Mouse (Mus musculus) heart, embryonic 10.5 days (tissue): Measurements from ENCODE around the gene Gse1. TPM values are rescaled to one million over a fixed set of nuclear protein-coding genes. Genes with fewer than 3 reads are reported as not detected.

Experiments
- DNase-seq: peaks from one replicate; pipeline ENCODE4 v3.0.0-alpha.2; 2017; ENCODE audit warnings: low spot score
- H3K27ac ChIP-seq: fragments of 300-500 bp; sonication (generic); 2 replicates; pipeline ENCODE4 v1.5.1; 2016; ENCODE audit warnings: mild to moderate bottlenecking
- H3K27me3 ChIP-seq: fragments of 300-500 bp; sonication (generic); 2 replicates; pipeline ENCODE4 v1.6.1; 2016; ENCODE audit warnings: mild to moderate bottlenecking; ENCODE audit not compliant: poor library complexity, insufficient read depth, severe bottlenecking
- H3K36me3 ChIP-seq: fragments of 300-500 bp; sonication (generic); 2 replicates; pipeline ENCODE4 v1.6.1; 2016; ENCODE audit warnings: mild to moderate bottlenecking, moderate library complexity
- H3K4me1 ChIP-seq: fragments of 300-500 bp; sonication (generic); 2 replicates; pipeline ENCODE4 v1.6.1; 2016; ENCODE audit warnings: mild to moderate bottlenecking
- H3K4me3 ChIP-seq: fragments of 300-500 bp; sonication (generic); 2 replicates; pipeline ENCODE4 v1.5.1; 2016; ENCODE audit warnings: mild to moderate bottlenecking, moderate library complexity
- H3K9me3 ChIP-seq: fragments of 300-500 bp; sonication (generic); 2 replicates; pipeline ENCODE4 v1.6.1; 2016; ENCODE audit warnings: mild to moderate bottlenecking, moderate library complexity
- WGBS: fragments of 180-500 bp; shearing (Covaris S2); methylation state at CpG from one replicate; pipeline ENCODE4 v1.1.7; 2016; 5-methylcytosine and 5-hydroxymethylcytosine counted together
- polyA plus RNA-seq: library from polyadenylated mRNA; unstranded; fragments of >200 nt; fragmentation: Nextera tagmentation; extraction: Ambion mirVana; gene quantifications from 2 replicates; pipeline ENCODE4 v1.2.1, GENCODE M21; 2016

The Gse1 gene
- polyA plus RNA-seq, 1 experiment from 2014 or later = 13.7 TPM

DNA sequence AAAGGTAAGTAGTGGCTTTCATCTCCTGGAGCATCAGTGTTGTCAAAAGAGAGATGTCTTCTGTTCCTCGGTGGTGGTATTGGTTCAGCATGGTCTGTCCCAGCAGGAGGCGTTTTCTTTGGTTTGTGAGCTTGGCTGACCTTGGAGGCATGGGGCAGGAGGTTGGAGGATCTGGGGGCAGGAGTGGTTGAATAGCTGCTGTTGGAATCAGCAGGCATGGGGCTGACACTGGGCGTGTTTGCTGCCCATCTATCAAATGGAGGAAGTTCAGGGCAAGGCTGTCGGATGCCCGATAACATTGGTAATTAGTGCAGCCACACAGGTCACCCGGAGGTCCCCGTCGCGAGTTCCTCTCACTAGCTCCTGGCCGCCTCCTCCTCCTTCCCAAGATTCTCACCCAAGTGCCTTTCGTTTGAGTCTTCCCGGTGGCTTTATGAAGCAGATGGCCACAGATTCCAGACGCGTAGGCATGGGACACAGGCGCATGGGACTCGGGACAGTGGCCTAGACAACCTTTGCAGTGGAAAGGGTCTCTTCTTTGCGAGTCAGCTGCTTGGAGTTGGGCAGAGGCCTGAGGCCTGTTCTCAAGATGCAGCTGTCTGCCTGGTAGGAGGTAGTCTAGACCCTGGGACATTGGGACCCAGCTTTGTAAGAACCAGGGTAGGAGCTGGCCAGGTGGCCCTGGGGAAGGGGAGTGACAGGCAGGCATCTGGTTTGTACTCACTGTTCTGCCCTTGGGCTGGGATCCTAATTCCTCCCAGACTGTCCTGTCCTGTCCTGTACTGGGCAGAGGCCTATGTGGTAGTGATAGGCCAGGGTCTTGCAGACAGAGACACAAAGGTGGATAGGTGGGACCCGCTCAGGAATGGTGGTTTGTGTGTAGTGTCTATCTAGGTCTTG, 2.7 kb downstream of the Gse1 start:
- peak overlapping the region; percentile 1; the same call in 1 of the 2 replicates for H3K27ac ChIP-seq

DNA sequence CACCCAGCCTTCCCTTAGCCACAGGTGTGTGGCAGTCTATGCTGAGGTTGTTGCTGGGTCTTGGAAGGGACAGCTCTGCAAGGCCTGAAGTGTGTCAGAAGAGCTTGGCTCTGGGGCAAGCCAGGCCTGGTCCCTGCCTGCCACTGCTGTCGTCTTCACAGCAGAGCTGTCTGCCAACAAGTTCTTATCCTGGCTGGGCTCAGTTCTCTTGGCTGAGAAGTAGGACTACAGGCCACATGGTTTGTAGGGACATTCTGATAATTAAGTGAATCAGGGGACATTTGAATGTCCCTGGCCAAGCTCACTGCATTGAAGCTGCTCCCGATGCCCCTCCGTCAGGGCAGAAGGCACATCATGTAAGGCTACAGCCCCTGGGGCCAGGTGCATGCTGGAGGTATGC, 3.6 kb downstream of the Gse1 start:
- no peak overlapping the region for H3K27ac ChIP-seq
- H3K36me3 ChIP-seq = peaks cover 11% of the 10 kb centered on the region; the same call in 1 of the 2 replicates
- 60% methylated on average over 3 of the region's 3 CpGs for WGBS
- H3K4me1 ChIP-seq = peaks cover 82% of the 10 kb centered on the region
- no peaks in the 10 kb centered on the region for H3K9me3 ChIP-seq
- peaks cover 57% of the 10 kb centered on the region for H3K27me3 ChIP-seq
- H3K4me3 ChIP-seq = peak overlapping the region; percentile 75; the same call in 1 of the 2 replicates
- DNase-seq = no peak

More for the DNA sequence above, 2.7 kb downstream of the Gse1 start:
- WGBS = 40% methylated on average over 18 of the region's 18 CpGs
- Histone ChIP-seq H3K36me3 (peaks cover 7% of the 10 kb centered on the region; the same call in 1 of the 2 replicates), H3K4me1 (peaks cover 91% of the 10 kb centered on the region), H3K9me3 (no peaks in the 10 kb centered on the region), H3K27me3 (peaks cover 63% of the 10 kb centered on the region), H3K4me3 (peak overlapping the region; percentile 75)
- DNase-seq = no peak

DNA sequence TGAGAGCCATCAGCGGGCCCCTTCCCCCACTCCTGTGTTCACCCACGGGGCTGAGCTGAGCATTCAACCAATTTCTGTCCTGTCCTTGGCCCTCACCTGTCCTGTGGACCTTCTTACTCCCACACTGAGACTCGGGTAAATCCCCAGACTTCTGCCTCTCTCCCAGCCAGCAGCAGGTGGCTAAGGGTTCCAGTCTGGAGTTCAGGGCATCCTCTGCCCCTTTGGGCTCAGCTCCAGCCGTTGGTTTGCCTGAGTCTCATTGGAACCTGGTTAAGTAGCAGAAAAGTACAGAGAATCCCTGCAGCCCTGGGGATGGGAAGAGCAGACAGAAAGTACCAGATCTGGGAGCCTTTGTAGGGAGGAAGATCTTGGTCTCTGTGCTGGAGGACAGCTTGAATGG, 4.1 kb downstream of the Gse1 start:
- Histone ChIP-seq H3K4me3 (peak overlapping the region; percentile 75), H3K9me3 (no peaks in the 10 kb centered on the region), H3K27ac (peak overlapping the region; percentile 30; the same call in 1 of the 2 replicates), H3K36me3 (peaks cover 12% of the 10 kb centered on the region; the same call in 1 of the 2 replicates), H3K27me3 (peaks cover 53% of the 10 kb centered on the region), H3K4me1 (peaks cover 78% of the 10 kb centered on the region)
- DNase-seq = no peak
- 49% methylated on average over 4 of the region's 4 CpGs for WGBS

DNA sequence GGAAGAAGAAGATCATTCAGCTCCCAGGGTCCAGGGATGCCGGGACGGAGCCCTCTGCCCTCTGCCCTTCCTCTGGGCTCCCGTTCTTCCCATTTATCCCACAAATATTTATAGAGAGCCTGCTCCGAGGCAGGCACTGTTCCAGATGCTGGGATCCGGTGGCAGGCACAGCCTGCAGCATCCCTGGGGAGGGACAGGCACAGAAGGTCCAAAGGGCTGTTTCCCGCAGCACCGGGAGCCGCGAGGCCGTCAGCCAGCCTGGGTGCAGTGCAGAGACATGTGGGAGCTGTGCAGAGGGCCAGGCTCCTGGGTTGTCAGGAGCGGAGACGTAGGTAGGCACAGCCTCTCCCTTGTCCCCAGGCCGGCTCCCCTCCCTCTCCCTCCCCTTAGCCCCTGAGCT, 4.7 kb downstream of the Gse1 start:
- peak overlapping the region; percentile 75 for H3K4me3 ChIP-seq
- DNase-seq = no peak
- peaks cover 18% of the 10 kb centered on the region for H3K36me3 ChIP-seq
- peaks cover 53% of the 10 kb centered on the region for H3K27me3 ChIP-seq
- peaks cover 76% of the 10 kb centered on the region for H3K4me1 ChIP-seq
- 52% methylated on average over 13 of the region's 13 CpGs for WGBS
- 0 out of 2 replicates have a peak, but pooled peaks cover under 1% of the 10 kb centered on the region for H3K9me3 ChIP-seq
- H3K27ac ChIP-seq = peak overlapping the region; percentile 30; the same call in 1 of the 2 replicates

DNA sequence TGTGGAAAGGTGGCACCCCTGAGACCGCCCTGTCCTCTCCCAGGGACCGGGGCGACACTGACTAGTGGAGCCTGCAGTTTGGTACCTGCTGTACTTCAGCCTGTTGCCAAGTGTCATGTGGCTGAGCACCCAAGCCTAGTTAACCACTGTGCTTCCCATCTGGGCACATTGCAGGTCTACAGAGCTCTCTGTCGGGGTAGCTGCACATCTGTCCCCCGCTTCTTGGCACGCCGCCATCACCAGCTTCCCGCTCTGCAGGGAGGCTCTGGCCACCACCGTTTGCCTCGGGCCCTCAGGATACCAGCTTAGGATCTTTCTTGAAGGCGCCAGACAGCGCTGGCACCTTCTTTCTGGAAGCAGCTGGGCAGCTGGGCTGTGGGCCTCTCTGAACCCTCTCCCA, 6.2 kb downstream of the Gse1 start:
- H3K4me1 ChIP-seq = peaks cover 66% of the 10 kb centered on the region
- H3K4me3 ChIP-seq = no peak overlapping the region
- no peak for DNase-seq
- H3K36me3 ChIP-seq = peaks cover 26% of the 10 kb centered on the region
- 0 out of 2 replicates have a peak, but pooled peaks cover 4% of the 10 kb centered on the region for H3K9me3 ChIP-seq
- H3K27me3 ChIP-seq = peaks cover 44% of the 10 kb centered on the region
- no peak overlapping the region for H3K27ac ChIP-seq
- 63% methylated on average over 12 of the region's 12 CpGs for WGBS

DNA sequence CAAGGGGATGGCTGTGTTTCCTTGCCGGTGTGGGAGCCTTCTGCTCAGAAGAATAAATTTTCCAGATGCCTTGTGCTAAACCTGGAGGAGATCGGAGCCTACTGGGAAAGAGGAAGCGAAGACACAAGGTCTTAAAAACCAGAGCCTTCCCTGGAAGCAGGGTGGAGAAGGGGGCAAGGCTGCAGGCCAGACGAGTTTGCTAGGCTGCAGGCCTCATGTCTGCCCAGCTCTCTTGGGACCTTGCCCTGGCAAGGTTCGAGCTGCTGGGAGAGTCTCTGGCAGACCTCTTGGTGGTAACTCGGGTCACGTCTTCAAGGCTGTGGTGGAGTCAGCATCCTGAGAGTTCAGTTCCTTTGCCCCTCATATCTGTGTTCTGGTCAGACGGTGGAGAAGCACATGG, 6.6 kb downstream of the Gse1 start:
- DNase-seq = no peak
- 69% methylated on average over 8 of the region's 8 CpGs for WGBS
- Histone ChIP-seq H3K4me3 (no peak overlapping the region), H3K9me3 (0 out of 2 replicates have a peak, but pooled peaks cover 4% of the 10 kb centered on the region), H3K27me3 (peaks cover 40% of the 10 kb centered on the region), H3K36me3 (peaks cover 26% of the 10 kb centered on the region), H3K27ac (no peak overlapping the region), H3K4me1 (peaks cover 62% of the 10 kb centered on the region)

DNA sequence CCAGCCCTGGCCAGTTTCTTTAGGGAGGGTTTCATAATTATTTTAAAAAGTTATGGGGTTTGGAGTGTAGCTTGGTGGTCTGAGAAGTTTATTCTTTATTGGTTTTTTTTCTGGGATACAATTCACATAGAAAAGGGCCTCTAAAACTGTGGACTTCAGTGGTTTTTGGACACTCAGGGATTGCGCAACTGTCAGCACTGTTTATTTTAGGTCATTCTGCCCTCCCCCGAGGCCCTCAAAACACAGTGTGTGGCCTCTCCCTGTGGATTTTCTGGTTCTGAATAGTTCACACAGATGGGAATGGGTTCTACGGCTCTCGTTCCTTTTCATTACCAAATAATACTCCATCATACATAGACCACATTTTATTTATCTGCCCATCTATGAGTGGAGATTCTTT, 15.0 kb downstream of the Gse1 start:
- peaks cover 24% of the 10 kb centered on the region for H3K36me3 ChIP-seq
- DNase-seq = no peak
- WGBS = 86% methylated on average over 4 of the region's 4 CpGs
- no peak overlapping the region for H3K27ac ChIP-seq
- no peak overlapping the region for H3K4me3 ChIP-seq
- H3K9me3 ChIP-seq = 0 out of 2 replicates have a peak, but pooled peaks cover under 1% of the 10 kb centered on the region
- no peaks in the 10 kb centered on the region for H3K27me3 ChIP-seq
- H3K4me1 ChIP-seq = peaks cover 5% of the 10 kb centered on the region; the same call in 1 of the 2 replicates

DNA sequence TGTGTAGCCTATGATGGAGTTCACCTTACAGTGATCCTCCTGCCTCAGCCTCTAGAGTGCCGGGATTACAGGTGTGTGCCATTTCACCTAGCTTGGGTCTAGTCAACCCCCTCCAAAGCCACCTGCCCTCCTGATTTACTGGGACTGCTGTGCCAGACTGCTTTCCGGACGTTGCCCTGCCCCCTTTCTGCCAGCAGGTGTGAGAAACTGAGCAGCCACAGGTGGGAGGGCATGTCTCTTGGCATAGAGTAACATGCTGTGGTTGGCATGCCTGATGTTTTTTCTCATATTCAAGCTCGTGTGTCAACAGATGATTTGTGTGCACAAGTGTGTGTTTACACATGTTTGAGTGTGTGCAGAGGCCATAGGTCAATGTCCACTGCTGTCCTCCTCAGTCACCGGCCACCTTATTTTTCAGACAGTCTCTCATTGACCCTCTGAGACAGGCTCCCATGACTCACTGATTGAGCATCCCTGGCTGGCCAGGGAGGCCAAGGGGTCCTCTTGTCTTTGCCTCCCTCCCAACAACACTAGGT, 15.7 kb downstream of the Gse1 start:
- 88% methylated on average over 5 of the region's 5 CpGs for WGBS
- Histone ChIP-seq H3K36me3 (peaks cover 19% of the 10 kb centered on the region), H3K27ac (no peak overlapping the region), H3K9me3 (no peaks in the 10 kb centered on the region), H3K27me3 (no peaks in the 10 kb centered on the region), H3K4me1 (peaks cover 7% of the 10 kb centered on the region; the same call in 1 of the 2 replicates), H3K4me3 (no peak overlapping the region)
- no peak for DNase-seq

DNA sequence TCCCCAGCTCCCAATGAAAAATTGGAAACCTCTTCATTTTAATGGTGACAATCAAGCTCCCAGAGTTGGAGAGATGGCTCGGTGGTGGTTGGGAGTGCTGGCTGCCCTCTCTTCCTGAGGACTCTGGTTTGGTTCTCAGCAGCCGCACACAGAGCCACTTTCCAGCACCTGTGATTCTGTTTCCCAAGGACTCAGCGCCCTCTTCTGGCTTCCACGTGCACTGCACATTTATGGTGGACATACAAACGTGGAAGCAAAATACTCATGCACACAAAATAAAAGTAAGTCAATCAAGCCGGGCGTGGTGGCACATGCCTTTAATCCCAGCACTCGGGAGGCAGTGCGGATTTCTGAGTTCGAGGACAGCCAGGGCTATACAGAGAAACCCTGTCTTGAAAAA, 16.3 kb downstream of the Gse1 start:
- no peaks in the 10 kb centered on the region for H3K9me3 ChIP-seq
- no peaks in the 10 kb centered on the region for H3K27me3 ChIP-seq
- 87% methylated on average over 10 of the region's 10 CpGs for WGBS
- H3K27ac ChIP-seq = no peak overlapping the region
- no peak for DNase-seq
- H3K36me3 ChIP-seq = peaks cover 19% of the 10 kb centered on the region
- peaks cover 10% of the 10 kb centered on the region for H3K4me1 ChIP-seq
- no peak overlapping the region for H3K4me3 ChIP-seq

DNA sequence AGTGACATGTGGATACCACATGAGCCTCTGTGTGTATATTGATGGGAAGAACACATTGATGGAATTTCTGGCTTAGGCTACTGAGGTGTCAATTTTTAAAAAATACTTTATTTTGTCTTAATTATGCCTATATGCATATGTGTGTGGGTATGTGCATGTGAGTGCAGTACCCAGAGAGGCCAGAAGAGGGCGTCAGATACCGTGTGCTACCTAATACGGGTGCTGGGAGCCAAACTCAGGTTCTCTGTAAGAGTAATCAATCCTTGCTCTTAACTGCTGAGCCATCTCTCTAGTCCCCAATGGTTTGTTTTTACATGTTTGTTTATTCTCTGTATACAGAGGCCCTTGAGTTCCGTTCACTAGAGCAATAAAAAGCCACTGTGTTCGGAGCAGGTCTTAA, 19.4 kb downstream of the Gse1 start:
- no peak for DNase-seq
- peaks cover 35% of the 10 kb centered on the region for H3K4me1 ChIP-seq
- no peak overlapping the region for H3K27ac ChIP-seq
- WGBS = 85% methylated on average over 5 of the region's 5 CpGs
- no peaks in the 10 kb centered on the region for H3K9me3 ChIP-seq
- no peak overlapping the region for H3K4me3 ChIP-seq
- H3K36me3 ChIP-seq = peaks cover 12% of the 10 kb centered on the region
- H3K27me3 ChIP-seq = no peaks in the 10 kb centered on the region

DNA sequence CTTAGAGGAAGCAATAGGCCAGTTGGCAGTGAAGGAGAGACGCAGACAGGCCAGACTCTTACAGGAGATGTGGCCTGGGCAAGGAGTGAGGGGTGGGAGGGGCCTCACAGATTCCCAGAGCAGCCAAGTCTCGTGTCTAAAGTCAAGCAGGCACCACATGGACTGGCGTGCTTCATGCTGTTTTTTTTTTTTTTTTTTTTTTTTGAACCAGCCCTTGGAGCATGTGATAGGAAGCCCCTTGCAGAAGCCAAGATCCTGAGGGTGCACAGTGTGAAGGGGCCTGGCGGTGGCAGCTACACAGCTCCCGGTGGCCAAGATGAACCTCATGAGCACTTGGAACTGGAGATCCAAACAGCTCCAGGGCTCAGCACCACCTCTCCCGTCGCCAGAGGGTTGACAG, 19.8 kb downstream of the Gse1 start:
- Histone ChIP-seq H3K4me3 (no peak overlapping the region), H3K9me3 (no peaks in the 10 kb centered on the region), H3K27me3 (no peaks in the 10 kb centered on the region), H3K4me1 (peaks cover 35% of the 10 kb centered on the region), H3K36me3 (peaks cover 12% of the 10 kb centered on the region), H3K27ac (no peak overlapping the region)
- 81% methylated on average over 7 of the region's 7 CpGs for WGBS
- DNase-seq = no peak

DNA sequence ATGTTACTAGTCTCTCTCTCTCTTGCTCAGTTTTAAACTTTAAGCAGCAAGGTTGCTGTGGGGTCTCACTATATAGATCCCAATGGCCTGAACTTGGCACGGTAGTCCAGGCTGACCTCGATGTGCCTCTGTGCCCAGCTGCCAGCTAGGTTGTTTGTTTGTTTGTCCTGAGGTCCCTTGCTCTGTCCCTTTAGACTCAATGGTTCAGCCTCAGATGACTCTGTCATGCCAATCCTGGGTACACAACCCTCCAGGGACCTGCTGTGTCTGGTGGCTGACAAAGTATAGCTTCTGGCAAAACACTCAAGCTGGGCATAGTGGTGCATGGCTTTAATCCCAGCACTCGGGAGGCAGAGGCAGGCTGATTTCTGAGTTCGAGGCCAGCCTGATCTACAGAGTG, 20.2 kb downstream of the Gse1 start:
- 85% methylated on average over 4 of the region's 4 CpGs for WGBS
- Histone ChIP-seq H3K27me3 (no peaks in the 10 kb centered on the region), H3K4me3 (no peak overlapping the region), H3K36me3 (peaks cover 12% of the 10 kb centered on the region), H3K4me1 (peaks cover 35% of the 10 kb centered on the region), H3K27ac (no peak overlapping the region), H3K9me3 (no peaks in the 10 kb centered on the region)
- DNase-seq = no peak

DNA sequence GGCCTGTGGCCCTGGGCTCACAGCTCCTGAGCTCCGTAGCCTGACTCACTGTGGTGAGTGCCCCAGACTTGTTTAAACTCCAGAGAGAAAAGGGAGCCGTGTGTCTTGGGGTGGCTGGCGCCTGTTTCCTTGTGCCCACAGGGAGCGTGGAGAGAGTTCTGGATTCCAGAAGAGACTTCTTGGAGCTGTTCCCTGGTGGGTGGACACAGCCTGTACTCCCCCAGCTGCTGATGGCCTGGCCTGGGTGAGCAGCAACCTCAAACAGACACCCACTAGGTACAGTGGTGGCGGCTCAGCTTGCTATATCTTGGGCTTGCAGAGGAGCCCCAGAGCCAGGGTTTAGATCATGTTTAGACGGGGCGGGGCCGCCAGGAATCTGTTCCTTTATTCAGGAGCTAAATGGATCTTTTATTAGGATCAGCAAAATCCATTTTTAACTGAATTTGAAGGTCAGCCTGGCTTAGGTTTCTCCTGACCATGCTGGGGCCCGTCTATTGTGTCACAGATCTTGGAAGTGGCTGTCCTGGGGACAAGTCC, 21.6 kb downstream of the Gse1 start:
- Histone ChIP-seq H3K27me3 (no peaks in the 10 kb centered on the region), H3K36me3 (no peaks in the 10 kb centered on the region), H3K4me1 (peaks cover 37% of the 10 kb centered on the region), H3K4me3 (no peak overlapping the region), H3K27ac (peak overlapping the region; percentile 63), H3K9me3 (no peaks in the 10 kb centered on the region)
- DNase-seq = no peak
- WGBS = 79% methylated on average over 9 of the region's 9 CpGs
